Mouse (Mus musculus) left cerebral cortex, adult 18-20 months (tissue): Measurements from ENCODE around the gene Pafah1b1. TPM values are rescaled to one million over a fixed set of nuclear protein-coding genes. Genes with fewer than 3 reads are reported as not detected.

Experiments
- DNase-seq, 2 experiments: peaks; one replicate each; pipeline ENCODE4 v3.0.0; 2021 to 2022; ENCODE audit warnings: low spot score in 2 of 2, mixed read lengths in 1 of 2
- long read RNA-seq, 2 experiments: library from polyadenylated mRNA; stranded (forward); transcript quantifications; one replicate each; pipeline ENCODE4 v2.0.0; 2021
- total RNA-seq, 2 experiments: library from RNA; stranded (reverse); gene quantifications; 2 replicates each; pipeline ENCODE4 v1.2.3; 2021

The Pafah1b1 gene
- total RNA-seq, result 100 to 1,000 TPM; 393 to 415 TPM
- long read RNA-seq, experiment 1, full-length matches to known transcripts, result 58 of 76 reads
- long read RNA-seq, experiment 1, partial matches to known transcripts, result 5 of 76 reads
- long read RNA-seq, experiment 1, other reads (novel, unspliced or antisense), result 13 of 76 reads
- long read RNA-seq, experiment 2, full-length matches to known transcripts, result 55 of 72 reads
- long read RNA-seq, experiment 2, partial matches to known transcripts, result 3 of 72 reads
- long read RNA-seq, experiment 2, other reads (novel, unspliced or antisense), result 14 of 72 reads

DNA sequence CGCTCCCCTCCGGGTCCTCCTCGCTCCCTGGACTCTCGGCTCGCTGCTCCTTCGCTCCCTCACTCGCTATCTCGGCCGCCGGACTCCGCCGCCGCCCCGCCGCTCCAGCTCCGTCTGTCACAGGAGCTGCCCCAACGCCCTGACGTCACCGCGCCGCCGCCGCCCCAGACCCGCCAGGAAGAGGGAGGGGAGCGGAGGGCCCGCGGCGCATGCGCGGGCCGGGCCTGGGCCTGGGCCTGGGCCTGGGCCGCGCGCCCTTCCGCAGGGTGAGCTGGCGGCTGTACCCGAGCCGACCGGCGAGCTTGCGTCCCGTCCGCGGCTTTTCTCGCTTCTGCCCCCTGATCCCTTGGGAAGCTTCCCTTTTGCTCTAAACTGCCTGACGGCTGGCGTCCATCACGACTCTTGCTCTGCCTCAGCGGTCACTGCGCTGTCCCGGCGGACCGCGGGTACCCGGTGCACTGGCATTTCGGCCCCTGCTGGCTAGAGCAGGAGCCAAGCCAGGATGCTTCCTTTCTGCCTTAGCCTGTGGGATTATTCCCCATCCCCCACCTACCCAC lies at the start of gene Pafah1b1:
Gene Pafah1b1, minus strand, starts transcription at position 436 of the 557 bp plus-strand sequence.
- DNase-seq, result peak; percentile 95 to 97

DNA sequence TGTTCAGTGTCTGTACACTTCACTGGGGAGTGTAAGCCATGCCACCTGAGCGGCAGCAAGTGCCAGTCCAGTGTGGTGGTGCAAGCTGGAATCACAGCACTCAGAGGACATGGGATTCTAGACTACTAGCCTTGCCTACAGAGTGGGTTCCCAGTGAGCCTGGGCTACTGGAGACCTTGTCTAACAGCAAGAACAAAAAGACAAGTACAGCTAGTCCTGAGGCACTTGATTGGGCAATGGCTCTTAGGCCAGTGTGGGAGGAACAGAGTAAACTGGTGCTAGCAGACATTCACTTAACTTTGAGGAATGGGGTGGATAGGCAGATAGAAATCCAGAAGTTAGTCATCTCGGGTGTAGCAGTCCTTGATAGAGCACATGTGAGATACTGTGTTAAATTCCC lies 47.9 kb upstream of the Pafah1b1 start:
- DNase-seq, result no peak

DNA sequence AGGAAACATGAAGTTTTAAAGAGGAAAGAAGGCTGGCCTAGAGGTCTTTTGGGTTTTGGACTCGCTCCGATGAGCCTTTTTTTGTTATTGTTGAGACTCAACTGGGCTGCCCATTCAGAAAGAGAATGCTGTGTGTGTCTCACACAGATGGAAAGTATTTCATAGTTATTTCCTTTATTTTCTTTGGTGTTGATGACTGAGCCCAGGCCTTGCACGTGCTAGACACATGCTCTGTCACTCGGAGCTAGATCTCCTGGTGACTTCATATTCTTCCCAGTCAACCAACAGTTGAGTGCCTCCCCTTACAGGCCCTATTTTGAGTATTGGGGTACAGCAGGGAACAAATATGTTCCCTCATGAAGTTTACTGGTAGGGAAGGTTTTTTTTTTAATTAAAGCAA lies 47.2 kb upstream of the Pafah1b1 start:
- DNase-seq, result no peak

DNA sequence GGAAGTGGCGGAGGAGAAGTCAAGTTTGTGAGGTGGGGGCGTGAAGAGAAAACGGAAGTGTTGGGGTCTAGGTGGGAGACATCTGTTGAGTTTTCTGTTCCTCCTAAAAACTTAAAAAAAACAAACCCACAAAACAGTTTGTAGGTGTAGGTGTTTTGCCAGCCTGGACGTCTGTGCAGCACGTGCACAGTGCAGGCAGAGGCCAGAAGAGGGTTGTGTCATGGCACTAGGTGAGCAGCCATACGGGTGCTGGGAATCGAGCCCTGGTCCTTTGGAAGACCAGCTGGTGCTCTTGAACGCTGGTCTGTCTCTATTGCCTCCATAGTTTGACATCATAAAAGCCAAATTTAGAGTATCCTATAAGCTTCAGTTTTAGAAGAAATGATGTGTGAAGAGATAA lies 46.8 kb upstream of the Pafah1b1 start:
- no peak for DNase-seq

DNA sequence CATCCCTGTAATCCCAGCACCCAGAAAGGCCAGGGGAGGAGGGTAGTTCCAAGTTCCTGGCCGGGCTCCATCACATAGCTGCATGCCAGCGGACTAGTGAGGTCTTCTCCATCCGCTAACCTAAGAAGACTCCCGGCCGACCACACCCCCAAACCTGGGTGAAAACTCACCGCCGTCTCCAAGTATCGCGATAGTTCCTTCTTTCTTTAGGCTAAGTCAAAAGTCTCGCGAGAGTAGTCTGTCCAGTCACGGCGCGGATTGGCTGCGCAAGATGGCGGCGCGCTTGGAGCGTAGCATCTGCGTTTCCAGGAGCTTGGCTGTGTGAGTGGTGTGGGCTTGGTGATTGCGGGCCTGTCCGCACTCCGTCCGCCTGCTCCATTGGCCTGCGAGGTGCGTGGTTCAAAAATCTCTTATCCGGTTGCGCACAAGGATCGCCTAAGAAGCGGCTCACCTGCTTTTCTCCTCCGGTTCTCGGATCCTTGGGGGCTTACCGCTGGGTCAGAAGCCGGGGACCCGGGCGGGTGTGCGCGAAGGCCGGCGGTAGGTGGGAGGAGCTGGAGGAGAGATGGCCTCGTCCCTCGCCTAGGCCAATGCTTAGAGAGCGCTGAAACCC lies 46.2 kb upstream of the Pafah1b1 start, which contains the start of gene Mettl16:
Gene Mettl16, plus strand, starts transcription at position 236 of the 613 bp plus-strand sequence.
- DNase-seq, result peak; percentile 92 to 93

DNA sequence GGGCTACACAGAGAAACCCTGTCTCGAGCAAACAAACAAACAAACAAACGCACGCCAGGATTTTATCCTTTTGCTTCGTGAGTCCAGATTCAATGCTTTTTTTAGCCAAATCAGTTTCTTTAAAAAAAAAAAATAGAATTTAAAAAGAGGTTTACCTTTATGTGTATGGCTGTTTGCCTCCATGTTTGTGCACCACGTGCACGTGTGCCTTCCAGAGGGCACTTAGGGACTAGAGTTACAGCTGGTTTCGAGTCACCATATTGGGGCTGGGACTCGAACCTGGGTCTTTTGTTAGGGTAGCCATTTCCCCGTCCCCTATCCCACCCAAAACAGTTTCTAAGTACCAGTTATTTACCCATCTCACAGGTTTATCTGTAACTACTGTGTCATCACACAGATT lies 45.6 kb upstream of the Pafah1b1 start:
- DNase-seq, result no peak

DNA sequence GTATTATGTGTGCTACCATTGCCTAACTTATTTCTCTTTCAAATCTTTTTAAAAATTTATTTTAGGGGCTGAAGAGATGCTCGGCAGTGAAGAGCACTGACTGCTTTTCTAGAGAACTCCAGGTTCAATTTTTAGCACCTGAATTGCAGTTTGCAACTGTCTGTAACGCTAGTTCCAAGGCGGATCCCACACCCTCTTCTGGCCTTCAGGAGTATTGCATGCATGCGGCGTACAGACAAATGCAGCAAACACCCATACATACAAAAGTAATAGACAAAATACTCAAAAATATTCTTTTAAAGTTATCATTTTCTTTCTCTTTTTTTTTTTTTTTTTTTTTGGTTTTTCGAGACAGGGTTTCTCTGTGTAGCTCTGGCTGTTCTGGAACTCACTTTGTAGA lies 43.6 kb upstream of the Pafah1b1 start:
- DNase-seq, result peak in 1 of 2 experiments; percentile 13

DNA sequence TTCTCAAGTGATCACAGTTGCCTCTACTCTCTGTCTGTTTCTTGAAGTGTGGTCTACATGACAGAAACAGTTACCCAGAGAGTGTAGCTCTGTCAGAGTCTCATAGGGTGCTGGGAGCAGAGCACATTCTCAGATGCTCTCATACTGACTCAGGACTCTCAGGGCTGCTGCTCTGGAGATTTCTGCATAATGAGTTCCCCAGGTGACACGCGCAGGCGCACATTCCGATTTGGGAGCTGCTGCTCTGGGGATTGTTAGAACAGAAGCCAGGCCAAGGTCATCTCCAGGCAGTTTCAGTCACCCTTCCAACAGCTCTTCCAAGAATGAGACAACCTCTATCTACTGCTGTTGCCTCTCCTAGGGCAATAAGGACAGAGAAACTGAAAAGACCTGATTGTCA lies 43.0 kb upstream of the Pafah1b1 start:
- DNase-seq, result no peak

DNA sequence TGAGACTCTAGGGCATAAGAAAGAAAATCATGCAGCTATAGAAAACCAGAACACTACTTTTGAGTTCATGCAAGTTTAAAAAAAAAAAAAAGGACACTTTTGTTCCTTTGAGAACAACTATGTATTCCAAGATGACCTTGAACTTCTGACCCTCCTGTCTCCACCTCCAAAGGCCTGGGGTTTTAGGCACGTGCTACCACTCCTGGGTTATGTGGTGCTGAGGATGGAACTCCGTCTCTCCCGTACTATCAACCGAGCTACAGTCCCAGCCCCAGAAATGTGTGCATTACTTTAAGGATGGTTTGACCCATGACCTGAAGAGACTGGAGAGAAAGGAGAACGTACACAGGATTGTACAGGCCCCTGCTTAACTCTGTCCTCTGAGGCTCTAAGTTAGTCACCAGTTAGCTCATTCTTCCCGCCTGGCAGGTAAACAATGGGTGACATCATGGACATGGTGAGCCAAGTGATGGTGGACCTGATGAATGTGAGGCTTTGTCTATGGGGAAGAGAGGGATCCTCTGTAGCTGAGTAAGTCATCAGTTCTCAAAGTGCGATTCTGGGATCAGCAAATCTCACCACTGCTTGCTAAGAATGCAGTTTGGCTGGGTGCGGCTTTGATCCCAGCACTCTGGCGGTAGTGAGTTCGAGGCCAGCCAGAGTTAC lies 39.6 kb upstream of the Pafah1b1 start:
- DNase-seq, result peak in 1 of 2 experiments; percentile 22

DNA sequence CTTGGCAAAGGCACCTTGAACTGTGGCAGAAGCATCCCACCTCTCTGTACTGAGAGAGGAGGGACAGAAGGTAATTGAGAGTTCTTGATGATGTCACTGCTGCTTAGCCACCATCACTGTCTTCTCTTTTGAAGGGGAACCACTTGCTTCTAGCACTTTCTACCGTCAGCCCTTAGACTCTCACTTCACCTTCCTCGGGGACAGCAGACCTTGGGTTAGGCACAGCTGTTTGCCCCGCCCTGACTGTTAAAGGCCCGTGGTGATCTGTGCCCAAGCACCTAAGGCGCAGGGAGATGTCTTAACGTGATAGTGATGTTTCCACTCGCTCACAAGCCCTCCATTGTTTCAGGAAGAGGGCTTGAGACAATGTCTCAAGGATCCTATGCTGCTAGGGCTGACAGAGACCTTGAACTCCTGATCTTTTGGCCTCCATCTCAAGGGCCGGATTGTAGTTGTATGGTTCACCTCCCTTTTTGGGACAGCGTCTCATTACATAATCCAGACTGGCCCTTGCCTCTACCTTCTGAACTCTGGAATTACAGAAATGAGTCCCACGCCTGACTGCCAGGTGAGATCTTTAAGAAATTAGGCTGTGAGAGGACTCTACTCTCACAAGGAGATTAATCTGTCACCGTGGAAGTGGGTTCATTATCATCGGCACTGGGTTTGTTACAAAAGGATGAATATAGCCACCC lies 36.7 kb upstream of the Pafah1b1 start:
- no peak for DNase-seq

DNA sequence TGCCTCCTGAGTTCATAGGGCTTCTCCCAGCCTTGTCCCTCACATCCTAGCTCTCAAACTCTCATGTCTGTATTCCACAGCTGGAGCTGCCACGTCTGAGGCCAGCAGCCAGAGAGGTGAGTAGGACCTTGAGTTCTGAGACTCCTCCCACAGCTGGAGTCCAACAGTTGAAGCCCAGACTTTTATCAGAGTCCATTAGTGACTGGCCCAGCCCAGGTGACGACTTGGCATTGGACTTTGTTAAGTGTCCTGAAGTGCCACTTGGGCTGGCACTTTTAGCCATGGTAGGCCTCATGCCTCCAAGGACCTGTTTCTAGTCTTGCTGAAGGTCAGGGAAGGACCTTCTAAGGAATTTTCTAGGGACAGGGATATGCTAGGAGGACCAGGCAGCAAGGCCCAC lies 32.2 kb upstream of the Pafah1b1 start:
- DNase-seq, result no peak

DNA sequence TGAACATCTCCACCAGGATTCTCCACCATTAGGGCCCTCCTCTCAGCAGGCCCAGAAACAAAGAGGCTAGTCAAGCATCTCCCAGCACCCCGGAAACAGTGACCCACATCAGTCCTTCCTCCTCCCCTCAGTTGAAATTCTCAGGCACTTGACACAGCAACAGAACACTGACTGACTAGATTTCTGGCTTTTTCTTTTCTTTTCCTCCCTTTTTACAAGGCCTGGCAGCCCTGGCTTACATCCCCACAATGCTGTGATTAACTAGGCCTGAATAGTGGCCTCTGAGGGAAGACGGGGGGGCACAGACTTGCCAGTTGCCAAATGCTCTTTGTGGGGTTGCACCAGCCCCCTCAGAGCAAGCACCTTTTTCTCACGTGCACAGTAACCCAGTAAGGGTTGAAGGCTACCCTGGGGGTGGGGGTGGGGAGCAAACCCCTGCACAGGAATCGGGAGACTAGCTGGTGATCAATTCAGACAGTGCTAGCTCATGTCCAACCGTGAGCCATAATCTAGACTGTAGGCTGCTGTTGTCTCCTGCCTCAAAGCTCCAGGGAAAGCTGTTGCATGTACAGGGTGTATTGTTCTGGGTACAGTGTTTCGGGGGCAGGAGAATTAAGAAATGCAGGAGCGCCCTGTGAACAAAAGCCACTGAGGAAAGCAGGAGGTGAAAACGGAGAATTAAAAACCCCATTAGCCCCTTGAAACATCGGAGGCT lies 27.0 kb upstream of the Pafah1b1 start:
- peak in 1 of 2 experiments; percentile 5 for DNase-seq

DNA sequence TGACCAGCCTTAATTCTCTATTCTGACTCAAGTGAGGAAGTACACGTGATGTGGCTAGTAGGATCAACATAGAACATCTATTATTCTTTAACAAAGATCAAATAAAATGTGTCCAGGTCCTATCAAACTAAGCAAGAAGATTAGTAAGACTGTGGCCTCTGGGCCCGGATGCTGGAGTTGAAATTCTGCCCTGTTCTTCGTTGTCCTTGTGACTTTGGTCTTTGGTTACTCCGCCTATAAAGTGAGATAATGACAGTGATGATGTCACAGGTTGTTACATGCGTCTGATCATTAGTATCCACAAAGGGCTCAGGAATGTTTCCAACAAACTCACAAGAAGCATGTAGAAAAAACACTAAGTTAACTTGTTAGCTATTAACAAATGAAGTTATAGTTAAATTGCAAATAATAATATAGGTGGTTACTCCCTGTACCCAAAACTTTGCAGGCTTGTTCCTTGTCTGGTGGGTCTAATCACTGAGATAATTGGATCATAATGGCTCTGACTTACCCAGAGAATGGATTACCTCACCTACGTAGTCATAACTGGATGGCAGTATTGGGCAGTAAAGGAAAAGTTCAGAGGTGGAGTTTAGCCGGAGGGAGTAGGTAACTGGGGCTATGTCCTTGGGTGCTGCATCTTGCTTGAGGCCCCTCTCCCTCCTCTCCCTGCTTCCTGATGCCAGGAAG lies 26.3 kb upstream of the Pafah1b1 start:
- no peak for DNase-seq

DNA sequence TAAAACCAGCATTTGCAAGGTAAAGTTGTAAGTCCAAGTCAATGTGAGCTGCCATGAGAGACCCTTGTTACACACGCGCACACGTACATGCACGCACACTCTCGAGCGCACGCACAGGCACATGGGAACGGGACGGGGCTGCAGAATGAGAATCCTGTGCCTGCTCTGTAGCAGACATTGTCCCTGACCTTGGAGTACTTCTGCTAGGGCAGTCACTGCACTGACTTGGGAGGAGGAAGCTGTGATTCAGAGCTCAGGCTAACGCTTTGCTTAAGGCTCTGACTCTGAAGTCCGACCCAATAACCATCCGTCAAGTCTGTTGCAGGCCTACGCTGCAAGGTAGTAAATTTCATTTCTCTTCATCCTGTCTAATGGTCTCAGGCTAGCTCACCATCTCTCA lies 24.8 kb upstream of the Pafah1b1 start:
- DNase-seq, result no peak

DNA sequence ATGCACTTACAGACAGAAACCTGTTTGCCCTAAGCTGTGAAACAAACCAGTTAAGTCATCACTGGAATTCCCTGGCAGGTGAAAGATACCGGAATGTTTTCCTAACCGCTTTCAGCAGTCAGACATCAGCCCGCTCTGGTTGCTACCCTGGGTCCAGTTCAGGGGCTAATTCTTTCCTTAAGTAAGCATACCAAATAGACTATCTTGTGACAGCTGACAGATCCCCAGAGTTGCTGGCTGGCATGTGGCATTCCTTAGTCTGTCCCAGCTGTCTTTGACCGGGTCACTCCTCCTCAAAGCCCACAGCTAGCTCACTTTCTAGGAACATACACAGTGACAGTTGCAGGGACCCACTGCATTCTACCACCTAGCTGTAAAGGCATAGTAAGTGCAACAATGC lies 23.6 kb upstream of the Pafah1b1 start:
- DNase-seq, result no peak

DNA sequence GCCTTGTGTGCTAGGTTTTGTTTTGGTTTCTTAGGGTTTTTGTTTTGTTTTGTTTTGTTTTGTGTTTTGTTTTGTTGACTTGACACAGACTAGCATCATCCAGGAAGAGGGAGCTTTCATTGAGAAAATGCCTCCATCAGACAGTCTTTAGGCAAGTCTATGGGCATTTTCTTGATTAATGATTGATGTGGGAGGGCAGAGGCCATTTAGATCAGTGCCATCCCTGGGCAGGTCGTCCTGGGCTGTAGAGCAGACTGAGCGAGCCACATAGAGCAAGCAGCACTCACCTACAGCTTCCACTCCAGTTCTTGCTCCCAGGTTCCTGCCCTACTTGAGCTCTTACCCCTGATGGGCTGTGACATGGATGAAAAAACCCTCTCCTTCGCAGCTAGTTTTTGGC lies 13.4 kb upstream of the Pafah1b1 start:
- no peak for DNase-seq

DNA sequence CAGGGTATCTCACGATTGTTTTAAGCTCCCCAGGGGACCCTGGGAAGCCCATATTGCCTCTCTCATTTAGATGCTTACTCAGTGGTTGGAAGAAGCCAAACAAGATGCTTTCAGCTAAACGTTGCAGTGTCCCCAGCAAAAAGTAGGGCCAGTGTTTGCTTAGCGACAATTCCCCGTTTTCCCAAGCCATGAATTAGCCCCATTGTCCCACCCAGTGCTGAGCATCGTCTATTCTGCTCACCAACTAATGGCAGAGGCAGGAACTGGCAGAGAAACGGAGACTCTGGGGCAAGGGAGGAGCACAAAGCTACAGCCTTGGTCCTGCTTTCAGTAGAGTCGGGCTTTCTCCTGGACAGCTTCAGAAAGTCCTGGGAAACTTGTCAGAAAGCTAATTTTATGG lies 10.4 kb upstream of the Pafah1b1 start:
- DNase-seq, result peak; percentile 7 to 19

DNA sequence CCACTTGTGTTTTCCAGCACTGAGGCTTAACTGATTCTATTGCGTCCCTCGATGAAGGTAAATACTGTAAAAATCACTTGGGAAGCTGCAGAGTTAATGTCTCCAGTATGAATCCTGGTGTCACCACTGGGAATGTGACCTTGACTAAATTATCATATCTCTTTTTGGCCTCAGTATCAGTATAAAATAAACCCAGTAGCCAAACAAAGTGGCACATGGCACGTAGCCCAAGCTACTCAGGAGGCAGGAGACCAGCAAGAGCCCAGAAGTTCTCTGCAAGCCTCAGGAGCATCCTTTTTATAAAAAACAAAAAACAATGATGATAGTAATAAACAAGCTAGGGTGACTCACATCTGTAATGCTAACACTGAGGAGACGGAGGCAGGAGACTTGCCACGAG lies 711 bp upstream of the Pafah1b1 start:
- DNase-seq, result no peak

DNA sequence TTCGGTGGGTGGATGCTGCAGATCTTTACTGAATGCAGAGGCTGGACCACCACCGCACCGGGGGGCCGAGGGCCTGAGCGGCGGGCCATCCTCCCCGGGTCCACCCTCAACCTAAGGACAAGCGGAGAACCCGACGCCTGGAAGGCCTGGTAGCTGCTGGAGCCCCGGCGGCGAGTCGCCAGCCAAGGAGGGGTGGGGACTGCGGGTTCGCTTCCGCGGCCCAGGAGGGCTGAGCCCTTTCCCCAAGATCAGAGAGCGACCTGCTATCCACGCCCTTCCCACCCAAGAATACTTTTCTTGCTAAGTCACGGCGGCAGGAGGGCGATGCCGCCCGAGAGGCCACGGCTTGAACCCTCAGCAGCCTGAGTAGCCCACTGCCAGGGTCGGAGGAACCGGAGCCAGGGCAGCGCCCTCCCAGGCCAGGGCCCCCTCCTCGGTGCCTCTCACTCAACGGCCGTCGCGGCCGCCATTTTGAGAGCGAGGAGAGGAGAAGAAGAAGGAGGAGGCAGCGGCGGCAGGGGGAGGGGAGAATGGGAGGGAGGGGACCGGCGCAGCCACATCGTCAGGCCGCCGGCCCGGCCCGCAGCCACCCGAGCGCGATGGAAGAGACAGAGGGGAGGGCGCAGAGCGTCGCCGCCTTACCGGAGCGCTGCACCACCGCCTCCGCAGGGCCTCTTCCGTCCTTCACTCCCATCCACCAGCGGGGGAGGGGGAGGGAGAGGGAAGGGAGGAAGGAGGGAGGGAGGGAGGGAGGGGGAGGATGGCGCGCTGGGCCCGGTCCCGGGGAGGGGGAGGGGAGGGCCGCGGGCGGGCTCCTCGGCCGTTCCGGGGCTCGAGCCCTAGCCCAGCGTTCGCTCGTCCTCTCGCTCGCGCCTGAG lies 874 bp downstream of the Pafah1b1 start:
- peak; percentile 79 to 83 for DNase-seq
